Mouse (Mus musculus) forebrain, embryonic 11.5 days (tissue): ENCODE measurements around the gene Epb41. TPM values are rescaled to one million over a fixed set of nuclear protein-coding genes. Genes with fewer than 3 reads are reported as not detected.

ENCODE experiments used
- ATAC-seq: fragments of 200-750 bp; cut with Nextera tagmentation; replicated peaks from 2 replicates; pipeline ENCODE4 v1.8.0; 2017; ENCODE audit warnings: moderate TSS enrichment; ENCODE audit not compliant: low FRiP score
- DNase-seq: peaks from one replicate; pipeline ENCODE4 v3.0.0-alpha.2; 2017; ENCODE audit warnings: low spot score
- H3K27ac ChIP-seq: fragments of 300-500 bp; sonication (generic); 2 replicates; pipeline ENCODE4 v1.5.1; 2014; ENCODE audit warnings: low read depth, low read length
- H3K27me3 ChIP-seq: fragments of 300-500 bp; sonication (generic); 2 replicates; pipeline ENCODE4 v1.6.1; 2014; ENCODE audit warnings: mild to moderate bottlenecking, low read length, mixed read lengths; ENCODE audit not compliant: control insufficient read depth, insufficient read depth
- H3K36me3 ChIP-seq: fragments of 300-500 bp; sonication (generic); 2 replicates; pipeline ENCODE4 v1.6.1; 2014; ENCODE audit warnings: mild to moderate bottlenecking, low read length, moderate library complexity, mixed read lengths; ENCODE audit not compliant: control insufficient read depth, insufficient read depth
- H3K4me1 ChIP-seq: fragments of 300-500 bp; sonication (generic); replicated peaks from 2 replicates; pipeline ENCODE4 v1.6.1; 2014; ENCODE audit warnings: low read length, mixed read lengths; ENCODE audit not compliant: control insufficient read depth, insufficient read depth
- H3K4me2 ChIP-seq: fragments of 300-500 bp; sonication (generic); 2 replicates; pipeline ENCODE4 v1.6.1; 2014; ENCODE audit warnings: low read depth, mild to moderate bottlenecking, low read length, moderate library complexity, mixed read lengths; ENCODE audit not compliant: severe bottlenecking
- H3K4me3 ChIP-seq: fragments of 300-500 bp; sonication (generic); 2 replicates; pipeline ENCODE4 v1.5.1; 2014; ENCODE audit warnings: low read depth, low read length
- H3K9ac ChIP-seq: fragments of 300-500 bp; sonication (generic); 2 replicates; pipeline ENCODE4 v1.6.1; 2014; ENCODE audit warnings: low read length
- H3K9me3 ChIP-seq: fragments of 300-500 bp; sonication (generic); 2 replicates; pipeline ENCODE4 v1.6.1; 2016; ENCODE audit warnings: low read length, mixed read lengths; ENCODE audit not compliant: control insufficient read depth
- WGBS: fragments of 180-500 bp; shearing (Covaris S2); extraction: QIAGEN DNeasy Blood & Tissue Kit; methylation state at CpG from one replicate; pipeline ENCODE4 v1.1.7; 2014; 5-methylcytosine and 5-hydroxymethylcytosine counted together
- polyA plus RNA-seq: library from polyadenylated mRNA; unstranded; fragments of >200 nt; fragmentation: Nextera tagmentation; extraction: Ambion mirVana; gene quantifications from 2 replicates; pipeline ENCODE4 v1.2.1, GENCODE M21; 2014

Gene Epb41
- polyA plus RNA-seq, 1 experiment from 2014 or later, result 145 TPM

DNA sequence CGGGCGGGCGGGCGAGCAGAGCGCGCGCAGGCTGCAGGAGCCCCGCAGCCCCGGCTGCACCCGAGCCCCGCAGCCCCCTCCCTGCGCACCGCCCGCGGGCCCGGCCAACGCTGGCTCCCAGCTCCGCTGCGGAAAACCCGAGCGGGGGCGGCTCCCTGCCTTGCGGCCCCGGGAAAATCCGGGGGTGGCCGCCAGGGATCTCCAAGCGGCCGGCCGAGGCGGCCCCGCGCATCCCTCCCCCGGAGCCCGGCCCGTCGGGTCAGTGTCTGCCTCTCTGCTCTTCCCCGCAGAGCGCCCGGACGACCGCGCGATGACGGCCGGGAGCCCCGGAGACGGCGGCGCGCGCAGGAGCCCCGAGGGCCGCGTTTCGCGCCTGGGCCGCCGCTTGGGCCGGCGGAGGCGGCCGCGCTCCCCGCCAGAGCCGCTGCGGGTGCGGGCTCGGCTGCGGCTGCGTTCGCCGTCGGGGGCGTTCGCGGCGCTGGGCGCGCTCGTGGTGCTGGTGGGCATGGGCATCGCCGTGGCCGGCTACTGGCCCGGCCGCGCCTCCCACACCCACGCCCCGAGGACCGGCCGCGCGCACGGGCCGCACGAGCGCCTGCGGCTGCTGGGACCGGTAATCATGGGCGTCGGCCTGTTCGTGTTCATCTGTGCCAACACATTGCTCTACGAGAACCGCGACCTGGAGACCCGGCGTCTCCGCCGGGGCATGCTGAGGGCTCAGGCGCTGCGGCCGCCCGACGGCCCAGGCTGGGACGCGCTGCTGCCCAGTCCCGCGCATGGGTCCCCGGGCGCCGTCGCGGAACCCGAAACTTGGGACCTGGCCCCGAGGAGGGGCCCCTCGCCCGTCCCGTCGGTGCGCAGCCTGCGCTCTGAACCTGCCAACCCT, 153.4 kb downstream of the Epb41 start, which contains the start of gene Tmem200b:
TSS of gene Tmem200b (plus strand) at position 311 of the 886 bp plus-strand sequence.
- peak within 1 kb of the TSS; percentile 53; the same call in 1 of the 2 replicates for H3K27ac ChIP-seq
- H3K27me3 ChIP-seq, result peaks cover 72% of the 10 kb centered on the region
- peaks cover 23% of the 10 kb centered on the region for H3K4me1 ChIP-seq
- peak within 1 kb of the TSS; percentile 37 for H3K9ac ChIP-seq
- 2% methylated on average over 118 of the region's 130 CpGs for WGBS
- DNase-seq (peak; percentile 70), ATAC-seq (no peak)
- H3K4me3 ChIP-seq, result peak within 1 kb of the TSS; percentile 41
- H3K36me3 ChIP-seq, result peaks cover 4% of the 10 kb centered on the region; the same call in 1 of the 2 replicates
- H3K4me2 ChIP-seq, result peak within 1 kb of the TSS; percentile 68
- H3K9me3 ChIP-seq, result no peaks in the 10 kb centered on the region

DNA sequence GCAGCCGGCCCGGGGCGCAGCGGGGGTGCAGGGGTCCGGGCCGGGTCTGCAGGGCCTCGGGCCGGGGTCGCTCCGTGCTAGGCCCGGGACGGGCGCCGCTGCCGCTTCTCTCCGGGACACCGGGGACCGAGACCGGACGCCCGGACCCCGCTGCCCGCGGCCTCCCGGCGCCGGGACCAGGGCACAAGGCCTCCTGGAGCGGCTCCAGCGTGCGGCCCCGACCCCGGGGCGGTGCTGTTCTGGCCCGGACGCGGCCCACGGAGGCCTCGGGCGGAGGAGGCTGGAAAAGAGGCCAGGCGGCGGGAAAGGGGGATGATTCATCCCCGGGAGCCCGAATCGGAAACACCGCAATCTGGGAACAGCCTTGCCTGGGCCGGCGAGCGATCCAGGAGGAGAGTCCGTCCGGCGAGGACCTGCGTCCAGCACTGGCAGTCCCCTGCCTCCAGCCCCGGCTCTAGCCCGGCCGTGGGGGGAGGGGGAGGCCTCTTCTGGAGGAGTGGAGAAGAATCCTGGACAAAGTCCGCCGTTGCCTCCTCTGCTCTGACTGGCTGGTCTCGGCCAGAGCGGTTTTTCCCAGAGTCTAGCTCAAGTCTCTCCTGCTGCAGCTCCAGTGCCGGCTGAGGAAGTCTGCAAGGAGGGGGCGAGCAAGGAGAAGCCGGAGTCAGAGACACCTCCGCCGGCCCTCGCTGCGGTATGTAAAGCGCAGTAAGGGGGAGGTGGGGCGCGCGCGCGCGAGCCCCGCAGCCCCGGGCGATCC, 154.3 kb downstream of the Epb41 start:
- Histone ChIP-seq H3K9ac (peak overlapping the region; percentile 37), H3K36me3 (no peaks in the 10 kb centered on the region; the same call in 1 of the 2 replicates), H3K9me3 (no peaks in the 10 kb centered on the region), H3K4me2 (peak overlapping the region; percentile 68), H3K4me1 (peaks cover 26% of the 10 kb centered on the region), H3K27me3 (peaks cover 81% of the 10 kb centered on the region), H3K27ac (peak overlapping the region; percentile 53; the same call in 1 of the 2 replicates), H3K4me3 (peak overlapping the region; percentile 41)
- under 1% methylated on average over 66 of the region's 76 CpGs for WGBS
- ATAC-seq (no peak), DNase-seq (peak; percentile 81)

DNA sequence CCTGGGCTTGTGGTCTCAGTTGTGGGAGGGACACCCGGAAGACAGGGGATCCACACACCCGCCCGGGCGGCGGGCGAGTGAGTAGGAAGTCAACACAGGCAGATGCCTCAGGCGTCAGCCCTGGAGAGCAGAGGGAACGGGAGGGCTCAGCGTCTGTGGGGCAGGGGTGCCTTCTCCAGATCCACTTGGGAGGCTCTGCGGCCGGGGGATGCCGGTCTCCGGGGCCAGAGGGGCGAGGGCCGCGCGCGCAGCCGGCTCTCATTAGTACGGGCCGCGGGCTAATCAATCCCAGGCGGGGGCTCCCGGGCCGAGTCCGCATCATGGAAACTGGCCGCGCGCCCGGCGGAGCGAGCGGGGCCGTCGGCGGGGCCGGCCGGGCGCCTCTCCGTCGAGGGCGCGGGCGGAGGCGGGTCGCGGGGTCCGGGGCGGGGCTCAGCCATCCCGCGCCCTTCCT, 155.0 kb downstream of the Epb41 start:
- Histone ChIP-seq H3K36me3 (no peaks in the 10 kb centered on the region; the same call in 1 of the 2 replicates), H3K9ac (peak overlapping the region; percentile 37; the same call in 1 of the 2 replicates), H3K4me2 (peak overlapping the region; percentile 68), H3K27ac (no peak overlapping the region), H3K4me1 (peaks cover 33% of the 10 kb centered on the region), H3K27me3 (peaks cover 86% of the 10 kb centered on the region), H3K9me3 (no peaks in the 10 kb centered on the region), H3K4me3 (peak overlapping the region; percentile 41)
- no peak for ATAC-seq
- peak; percentile 74 for DNase-seq
- 2% methylated on average over 25 of the region's 51 CpGs for WGBS

DNA sequence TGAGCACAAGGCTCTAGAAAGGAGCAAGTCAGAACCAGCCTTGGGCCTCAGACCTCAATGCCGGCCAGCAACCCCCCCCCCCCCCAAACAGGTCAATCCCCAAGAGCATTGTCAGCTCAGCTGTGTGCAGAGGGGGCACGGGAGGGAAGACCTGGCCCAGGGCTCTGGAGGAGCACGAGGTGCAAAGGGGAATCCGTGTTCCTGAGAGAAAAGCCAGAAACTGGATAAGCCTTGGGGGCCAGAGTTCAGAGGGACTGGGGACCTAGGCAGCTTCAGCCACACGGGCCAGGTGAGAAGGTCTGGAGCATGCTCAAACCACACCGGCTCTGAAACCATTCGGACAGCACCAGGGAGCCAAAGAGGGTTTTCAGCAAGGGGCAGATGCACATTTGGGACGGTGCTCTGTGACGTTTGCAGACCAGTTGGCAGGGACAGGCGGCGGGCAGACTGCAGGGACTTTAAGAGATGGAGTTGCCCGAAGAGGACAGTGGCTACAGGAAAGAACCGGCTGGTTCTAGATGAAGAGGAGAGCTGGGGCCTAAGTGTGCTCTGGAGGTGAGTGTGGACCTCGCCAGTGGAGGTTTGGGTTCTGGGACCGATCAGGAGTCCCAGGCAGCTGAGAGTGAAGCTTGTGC, 155.5 kb downstream of the Epb41 start:
- DNase-seq, result no peak
- Histone ChIP-seq H3K4me1 (peaks cover 36% of the 10 kb centered on the region), H3K4me2 (no peak overlapping the region), H3K4me3 (peak overlapping the region; percentile 41), H3K27me3 (peaks cover 89% of the 10 kb centered on the region), H3K27ac (no peak overlapping the region), H3K36me3 (no peaks in the 10 kb centered on the region; the same call in 1 of the 2 replicates), H3K9me3 (no peaks in the 10 kb centered on the region), H3K9ac (no peak overlapping the region)
- WGBS, result 9% methylated on average over 15 of the region's 15 CpGs
- no peak for ATAC-seq

DNA sequence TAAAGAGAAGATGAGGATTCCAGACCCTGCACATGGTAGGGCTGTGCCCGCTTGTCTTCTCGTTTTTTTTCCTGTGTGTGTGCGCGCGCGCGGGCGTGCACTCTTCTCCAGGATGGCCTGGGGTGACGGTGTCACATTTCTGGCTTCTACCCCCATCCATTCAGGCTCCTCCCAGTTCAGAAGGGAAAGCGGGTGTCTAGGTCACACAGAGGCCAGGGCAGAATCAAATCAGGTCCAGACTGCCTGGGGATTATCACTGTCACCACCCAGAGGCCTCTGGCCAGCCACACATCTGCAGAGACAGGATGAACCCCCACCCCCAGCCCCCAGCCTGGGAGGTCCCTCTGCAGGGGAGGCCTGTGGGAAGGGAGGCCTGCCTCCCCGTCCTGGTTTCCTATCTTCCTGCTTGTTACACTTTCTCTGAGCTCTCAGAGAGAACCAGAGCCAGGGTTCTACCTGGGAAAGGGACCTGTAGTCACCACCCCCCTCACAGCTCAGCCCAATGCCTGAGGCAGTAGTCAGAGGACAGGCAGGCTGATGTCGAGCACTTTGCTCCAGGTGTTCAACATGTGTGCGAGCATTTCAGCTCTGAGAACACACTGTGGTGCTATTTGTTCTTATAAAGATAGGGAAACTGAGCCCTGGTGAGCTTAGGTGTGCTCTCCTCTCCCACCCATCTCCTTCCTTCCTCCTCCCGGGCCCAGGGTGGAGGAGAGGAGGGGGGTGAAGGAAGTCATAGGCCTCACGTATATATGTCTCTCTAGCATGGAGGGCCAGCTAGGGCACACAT, 156.2 kb downstream of the Epb41 start:
- ATAC-seq, result no peak
- Histone ChIP-seq H3K4me1 (peaks cover 36% of the 10 kb centered on the region), H3K27me3 (peaks cover 91% of the 10 kb centered on the region), H3K4me2 (no peak overlapping the region), H3K27ac (no peak overlapping the region), H3K4me3 (no peak overlapping the region), H3K36me3 (no peaks in the 10 kb centered on the region), H3K9me3 (no peaks in the 10 kb centered on the region), H3K9ac (no peak overlapping the region)
- peak; percentile 68 for DNase-seq
- 13% methylated on average over 15 of the region's 15 CpGs for WGBS

DNA sequence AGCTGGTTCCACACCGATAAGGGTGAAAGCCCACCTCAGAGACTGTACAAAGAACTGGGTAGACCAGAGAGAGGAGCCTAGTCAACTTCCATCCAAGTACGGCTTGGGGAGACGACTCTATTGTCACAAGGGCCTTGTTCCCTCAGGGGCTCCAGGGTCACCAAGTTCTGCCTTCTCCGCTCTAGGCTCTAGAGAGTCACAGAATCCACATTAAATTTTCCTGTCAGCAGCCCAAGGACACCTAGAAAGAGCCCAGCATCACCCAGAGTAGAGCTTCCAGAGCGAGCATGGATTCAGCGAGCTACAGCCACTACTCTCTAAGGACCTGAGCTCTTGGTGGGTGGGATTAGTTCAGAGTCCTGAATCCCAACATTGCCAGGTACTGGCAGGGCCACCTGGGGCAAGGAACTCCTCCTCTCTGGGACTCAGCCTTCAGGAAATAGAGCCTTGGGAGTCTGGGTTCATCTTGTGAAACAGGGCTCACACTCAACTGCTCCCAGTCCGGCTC, 157.0 kb downstream of the Epb41 start:
- peaks cover 36% of the 10 kb centered on the region for H3K4me1 ChIP-seq
- H3K4me3 ChIP-seq, result no peak overlapping the region
- no peaks in the 10 kb centered on the region for H3K36me3 ChIP-seq
- H3K27ac ChIP-seq, result no peak overlapping the region
- H3K27me3 ChIP-seq, result peaks cover 93% of the 10 kb centered on the region
- ATAC-seq, result no peak
- WGBS, result 49% methylated on average over 7 of the region's 7 CpGs
- H3K9ac ChIP-seq, result no peak overlapping the region
- no peaks in the 10 kb centered on the region for H3K9me3 ChIP-seq
- DNase-seq, result no peak
- H3K4me2 ChIP-seq, result no peak overlapping the region

DNA sequence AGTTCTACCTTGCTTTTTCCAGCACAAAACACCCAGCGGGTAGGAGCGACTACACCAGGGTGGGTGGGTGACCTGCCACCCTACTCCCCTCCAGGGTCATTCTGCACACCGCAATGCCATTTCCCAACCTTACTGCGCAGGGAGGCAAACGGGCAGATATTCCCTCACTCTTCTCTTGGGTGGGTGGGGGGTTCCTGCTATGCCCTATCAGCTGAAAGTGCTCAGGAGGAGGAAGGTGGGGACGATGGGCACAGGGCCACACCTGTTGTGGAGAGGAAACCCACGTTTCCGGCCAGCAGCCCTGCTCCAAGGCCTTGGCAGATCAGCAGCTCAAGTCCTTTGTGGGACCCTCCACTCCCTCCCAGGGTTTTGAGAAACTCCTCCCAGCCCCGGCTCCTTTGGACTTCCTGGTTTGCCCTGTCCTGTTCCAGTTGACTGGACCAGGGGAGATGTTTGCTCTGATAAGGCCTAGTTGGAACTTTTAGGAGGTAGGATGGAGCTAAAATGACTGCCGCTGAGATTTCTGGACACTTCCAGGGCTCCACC, 158.0 kb downstream of the Epb41 start:
- Histone ChIP-seq H3K4me1 (peaks cover 32% of the 10 kb centered on the region), H3K9me3 (no peaks in the 10 kb centered on the region), H3K4me2 (no peak overlapping the region), H3K9ac (no peak overlapping the region), H3K27ac (no peak overlapping the region), H3K36me3 (no peaks in the 10 kb centered on the region), H3K27me3 (peaks cover 85% of the 10 kb centered on the region), H3K4me3 (no peak overlapping the region)
- DNase-seq, result no peak
- 83% methylated on average over 10 of the region's 10 CpGs for WGBS
- ATAC-seq, result no peak
